Mouse (Mus musculus) heart, embryonic 14.5 days (tissue): ENCODE results near the gene Plod1. TPM values are rescaled to one million over a fixed set of nuclear protein-coding genes. Genes with fewer than 3 reads are reported as not detected.
A peak's percentile ranks its signal among the peaks of the same experiment; 100 is the strongest.

Source experiments
- ATAC-seq: fragments of 200-750 bp; cut with Nextera tagmentation; 2 replicates; pipeline ENCODE4 v1.8.0; 2017; ENCODE audit warnings: low read depth, moderate TSS enrichment; ENCODE audit not compliant: insufficient number of reproducible peaks, insufficient read depth, low FRiP score
- H3K27ac ChIP-seq, 2 experiments: fragments of 200-500 bp in 1 of 2; fragments of 300-500 bp in 1 of 2; sonication (generic) in 1 of 2; replicated peaks in 1 of 2; 2 replicates each; pipeline ENCODE4 v1.5.1; 2012 to 2014; ENCODE audit warnings: low read depth in 2 of 2, low read length in 2 of 2, control low read depth in 1 of 2, mild to moderate bottlenecking in 1 of 2, mixed read lengths in 1 of 2; ENCODE audit not compliant: control insufficient read depth in 1 of 2, insufficient read depth in 1 of 2
- H3K27me3 ChIP-seq: fragments of 300-500 bp; sonication (generic); 2 replicates; pipeline ENCODE4 v1.6.1; 2014; ENCODE audit warnings: mild to moderate bottlenecking, low read length, control low read depth; ENCODE audit not compliant: control insufficient read depth, insufficient read depth
- H3K36me3 ChIP-seq: fragments of 300-500 bp; sonication (generic); 2 replicates; pipeline ENCODE4 v1.6.1; 2014; ENCODE audit warnings: mild to moderate bottlenecking, control low read depth, low read length, mixed read lengths; ENCODE audit not compliant: control insufficient read depth, insufficient read depth
- H3K4me1 ChIP-seq, 2 experiments: fragments of 200-500 bp in 1 of 2; fragments of 300-500 bp in 1 of 2; sonication (generic) in 1 of 2; 2 replicates each; pipeline ENCODE4 v1.6.1; 2012 to 2014; ENCODE audit warnings: low read length in 2 of 2, control low read depth in 1 of 2, mixed read lengths in 1 of 2; ENCODE audit not compliant: control insufficient read depth in 2 of 2, insufficient read depth in 2 of 2
- H3K4me2 ChIP-seq: fragments of 300-500 bp; sonication (generic); 2 replicates; pipeline ENCODE4 v1.6.1; 2014; ENCODE audit warnings: mild to moderate bottlenecking, low read length
- H3K4me3 ChIP-seq, 2 experiments: fragments of 200-500 bp in 1 of 2; fragments of 300-500 bp in 1 of 2; sonication (generic) in 1 of 2; 2 replicates each; pipeline ENCODE4 v1.5.1; 2012 to 2014; ENCODE audit warnings: low read length in 2 of 2, mild to moderate bottlenecking in 2 of 2, control low read depth in 1 of 2, low read depth in 1 of 2, moderate library complexity in 1 of 2; ENCODE audit not compliant: control insufficient read depth in 1 of 2, insufficient read depth in 1 of 2
- H3K9ac ChIP-seq: fragments of 300-500 bp; sonication (generic); 2 replicates; pipeline ENCODE4 v1.6.1; 2014; ENCODE audit warnings: mild to moderate bottlenecking, low read length
- H3K9me3 ChIP-seq: fragments of 300-500 bp; sonication (generic); 2 replicates; pipeline ENCODE4 v1.6.1; 2016; ENCODE audit warnings: low read length, control low read depth; ENCODE audit not compliant: control insufficient read depth
- WGBS: fragments of 180-500 bp; shearing (Covaris S2); extraction: QIAGEN DNeasy Blood & Tissue Kit; methylation state at CpG from one replicate; pipeline ENCODE4 v1.1.7; 2014; 5-methylcytosine and 5-hydroxymethylcytosine counted together
- polyA plus RNA-seq: library from polyadenylated mRNA; unstranded; fragments of >200 nt; fragmentation: Nextera tagmentation; extraction: Ambion mirVana; gene quantifications from 2 replicates; pipeline ENCODE4 v1.2.1, GENCODE M21; 2014

Plod1 gene
- polyA plus RNA-seq, 1 experiment from 2014 or later = 50.7 TPM

DNA sequence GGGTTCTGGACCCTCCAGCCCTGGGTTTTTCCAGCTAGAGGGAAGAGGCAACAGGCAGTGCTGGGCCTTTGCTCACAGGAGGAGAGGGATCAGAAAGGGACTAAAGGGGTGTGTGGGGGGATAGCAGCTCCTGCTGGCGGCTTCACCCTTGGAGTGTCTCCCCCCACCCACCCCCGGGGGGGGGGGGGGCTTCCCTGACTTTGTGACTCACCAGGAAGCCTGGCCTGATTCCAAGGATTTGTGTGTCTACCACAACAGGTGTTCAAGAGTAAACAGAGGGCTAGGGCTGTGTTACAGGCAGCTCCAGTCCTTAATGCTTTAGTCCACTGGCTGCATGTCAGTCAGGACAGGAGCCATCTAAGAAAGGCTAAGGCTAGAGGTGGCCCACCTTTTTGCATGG, 10.9 kb upstream of the Plod1 start:
- H3K9ac ChIP-seq = no peak overlapping the region
- no peak overlapping the region for H3K4me3 ChIP-seq
- no peaks in the 10 kb centered on the region for H3K27me3 ChIP-seq
- H3K9me3 ChIP-seq = no peaks in the 10 kb centered on the region
- no peak for ATAC-seq
- H3K27ac ChIP-seq = no peak overlapping the region
- 60% methylated on average over 2 of the region's 2 CpGs for WGBS
- H3K4me2 ChIP-seq = no peak overlapping the region
- H3K36me3 ChIP-seq = peaks cover 60% of the 10 kb centered on the region
- peaks cover 2 to 5% of the 10 kb centered on the region in 2 experiments; a peak in 2 of 4 replicates for H3K4me1 ChIP-seq

- Histone ChIP-seq H3K4me3 (no peak overlapping the region), H3K27ac (no peak overlapping the region), H3K9me3 (no peaks in the 10 kb centered on the region), H3K4me2 (peak overlapping the region; percentile 97; the same call in 1 of the 2 replicates), H3K27me3 (no peaks in the 10 kb centered on the region), H3K9ac (no peak overlapping the region), H3K36me3 (peaks cover 52% of the 10 kb centered on the region), H3K4me1 (peaks cover 26 to 34% of the 10 kb centered on the region in 2 experiments)
- no peak for ATAC-seq
- WGBS = 94% methylated on average over 1 of the region's 1 CpGs
Measured at GRCm38 (mm10) chr4:147943005-147943404, 6.4 kb upstream of the Plod1 start.

DNA sequence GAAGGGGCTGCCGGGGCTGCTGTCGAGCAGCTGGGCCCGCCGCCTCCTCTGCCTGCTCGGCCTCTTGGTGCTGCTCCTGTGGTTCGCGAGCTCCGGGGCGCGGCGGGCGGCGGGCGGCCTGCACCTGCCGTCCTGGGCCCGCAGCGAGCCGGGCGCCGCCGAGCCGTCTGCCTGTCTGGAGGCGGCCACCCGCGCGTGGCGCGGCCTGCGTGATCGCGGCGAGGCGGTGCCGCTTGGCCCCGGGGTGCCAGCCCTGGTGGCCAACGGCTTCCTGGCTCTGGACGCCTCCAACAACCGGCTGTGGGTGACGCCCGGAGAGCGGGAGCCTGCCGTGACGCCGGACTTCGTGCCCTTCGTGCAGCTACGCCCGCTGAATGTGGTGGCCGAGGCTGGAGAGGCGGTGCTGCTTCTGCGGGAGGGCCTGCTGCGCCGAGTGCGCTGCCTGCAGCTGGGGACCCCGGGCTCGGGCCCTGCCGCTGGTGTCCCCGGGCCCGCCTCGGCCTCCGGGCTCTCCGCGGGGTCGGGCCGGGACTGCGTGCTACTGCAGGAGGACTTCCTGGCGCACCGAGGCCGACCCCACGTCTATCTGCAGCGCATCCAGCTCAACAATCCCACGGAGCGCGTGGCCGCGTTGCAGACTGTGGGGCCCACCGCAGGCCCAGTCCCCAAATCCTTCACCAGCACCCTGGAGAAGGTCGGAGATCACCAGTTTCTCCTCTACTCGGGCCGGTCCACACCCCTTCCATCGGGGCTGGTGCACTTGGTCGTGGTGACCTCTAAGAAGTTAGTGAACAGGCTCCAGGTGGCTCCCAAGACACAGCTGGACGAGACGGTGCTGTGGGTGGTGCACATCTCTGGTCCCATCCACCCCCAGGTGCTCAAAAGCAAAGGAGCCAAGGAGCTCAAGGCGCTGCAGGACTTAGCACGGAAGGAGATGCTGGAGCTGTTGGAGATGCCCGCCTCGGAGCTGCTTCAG, 4.8 kb upstream of the Plod1 start:
- no peaks in the 10 kb centered on the region for H3K9me3 ChIP-seq
- H3K4me3 ChIP-seq = peak overlapping the region; percentile 92 to 95
- peak overlapping the region; percentile 35 to 68; a peak in 2 of 4 replicates for H3K27ac ChIP-seq
- WGBS = 6% methylated on average over 83 of the region's 88 CpGs
- peak overlapping the region; percentile 91 for H3K9ac ChIP-seq
- peaks cover 32 to 46% of the 10 kb centered on the region in 2 experiments for H3K4me1 ChIP-seq
- peak overlapping the region; percentile 97 for H3K4me2 ChIP-seq
- H3K36me3 ChIP-seq = peaks cover 35% of the 10 kb centered on the region
- peak; percentile 29; the same call in 1 of the 2 replicates for ATAC-seq
- no peaks in the 10 kb centered on the region for H3K27me3 ChIP-seq

GRCm38 (mm10) chr4:147940576-147941044, 4.0 kb upstream of the Plod1 start, which contains the start of gene 2510039O18Rik:
2510039O18Rik (plus strand) TSS chr4:147940895.
- 2% methylated on average over 28 of the region's 35 CpGs for WGBS

DNA sequence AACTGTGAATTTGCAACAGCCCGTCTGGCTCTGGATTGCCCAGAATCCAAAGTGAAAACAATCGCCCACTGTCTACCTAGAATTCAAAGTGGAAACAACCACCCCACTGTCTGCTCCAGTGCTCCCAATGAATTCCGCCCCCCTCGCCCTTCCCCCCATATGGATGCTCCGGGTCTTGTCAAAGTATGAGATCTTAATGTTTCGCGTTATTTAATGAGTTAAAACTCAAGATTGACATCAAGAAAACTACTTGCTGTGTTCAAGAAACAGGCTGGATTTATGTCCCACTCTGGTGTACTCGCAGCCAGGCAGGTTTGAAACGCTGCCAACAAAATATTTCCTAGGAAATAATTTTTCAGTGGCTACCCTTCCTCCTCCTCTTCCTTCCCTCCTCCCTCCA, 3.5 kb upstream of the Plod1 start:
- ATAC-seq = no peak
- Histone ChIP-seq H3K27ac (peak overlapping the region; percentile 83 to 87), H3K4me3 (0 out of 4 replicates have a peak overlapping the region, but pooled peaks of 1 of the 2 experiments have one; percentile 95), H3K27me3 (no peaks in the 10 kb centered on the region), H3K36me3 (peaks cover 23% of the 10 kb centered on the region), H3K9ac (peak overlapping the region; percentile 46; the same call in 1 of the 2 replicates), H3K4me2 (peak overlapping the region; percentile 52), H3K9me3 (no peaks in the 10 kb centered on the region), H3K4me1 (peaks cover 35 to 53% of the 10 kb centered on the region in 2 experiments)
- WGBS = 55% methylated on average over 9 of the region's 9 CpGs

More at GRCm38 (mm10) chr4:147940576-147941044, 4.0 kb upstream of the Plod1 start, which contains the start of gene 2510039O18Rik:
- Histone ChIP-seq H3K9me3 (no peaks in the 10 kb centered on the region), H3K27me3 (no peaks in the 10 kb centered on the region), H3K9ac (peak within 1 kb of the TSS; percentile 91), H3K4me3 (peak within 1 kb of the TSS; percentile 92 to 95), H3K4me2 (peak within 1 kb of the TSS; percentile 97), H3K27ac (peak within 1 kb of the TSS; percentile 83 to 87), H3K36me3 (peaks cover 28% of the 10 kb centered on the region), H3K4me1 (peaks cover 35 to 52% of the 10 kb centered on the region in 2 experiments)
- peak; percentile 45; the same call in 1 of the 2 replicates for ATAC-seq

DNA sequence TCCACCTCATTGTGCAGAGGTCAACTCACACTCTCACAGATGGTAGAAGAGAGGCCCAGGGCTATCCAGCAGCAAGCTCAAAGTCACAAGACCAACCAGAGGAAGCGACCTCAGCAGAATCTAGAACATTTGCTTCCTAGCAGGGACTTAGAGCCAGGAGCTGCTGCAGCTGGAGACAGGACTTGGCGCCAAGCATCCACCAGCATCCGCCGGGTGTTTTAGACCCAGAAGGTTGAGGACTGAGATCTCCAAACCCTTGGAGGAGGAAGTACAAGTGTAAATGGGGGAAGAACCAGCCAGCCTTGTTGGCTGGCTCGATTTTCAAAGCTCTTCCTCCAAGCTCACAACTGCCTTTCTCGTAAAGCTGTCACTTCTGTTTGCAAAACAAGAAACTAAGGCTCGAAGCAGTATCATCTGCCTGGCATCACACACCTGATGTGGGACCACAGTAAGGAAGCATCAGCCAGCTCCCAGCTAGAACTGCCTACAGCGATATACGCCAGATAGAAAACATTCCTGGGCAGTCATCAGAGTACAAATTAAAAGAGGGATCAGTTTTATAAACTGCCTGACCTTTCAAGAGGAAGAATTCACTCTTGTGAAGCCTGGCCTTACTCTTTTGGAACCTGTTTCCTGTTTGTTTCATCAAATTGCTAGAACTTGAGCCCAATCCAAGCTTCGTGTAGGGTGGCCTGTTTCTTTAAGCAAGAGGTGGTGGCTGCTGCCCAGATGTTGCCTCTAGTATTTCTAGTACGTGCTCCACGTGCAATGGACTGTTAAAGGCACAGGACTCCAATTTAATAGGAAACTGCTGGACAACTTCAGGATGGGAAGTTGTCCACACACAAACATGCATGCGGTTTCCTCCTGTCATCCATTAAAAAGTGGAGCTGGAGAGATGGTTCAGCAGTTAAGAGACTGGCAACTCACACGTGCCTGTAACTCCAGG, 1.9 kb upstream of the Plod1 start:
- Histone ChIP-seq H3K4me3 (no peak overlapping the region), H3K4me2 (peak overlapping the region; percentile 11; the same call in 1 of the 2 replicates), H3K36me3 (0 out of 2 replicates have a peak, but pooled peaks cover 6% of the 10 kb centered on the region), H3K27ac (peak overlapping the region; percentile 54 to 87), H3K27me3 (no peaks in the 10 kb centered on the region), H3K9me3 (no peaks in the 10 kb centered on the region), H3K9ac (no peak overlapping the region), H3K4me1 (peaks cover 46 to 65% of the 10 kb centered on the region in 2 experiments)
- no peak for ATAC-seq
- WGBS = 56% methylated on average over 14 of the region's 14 CpGs

DNA sequence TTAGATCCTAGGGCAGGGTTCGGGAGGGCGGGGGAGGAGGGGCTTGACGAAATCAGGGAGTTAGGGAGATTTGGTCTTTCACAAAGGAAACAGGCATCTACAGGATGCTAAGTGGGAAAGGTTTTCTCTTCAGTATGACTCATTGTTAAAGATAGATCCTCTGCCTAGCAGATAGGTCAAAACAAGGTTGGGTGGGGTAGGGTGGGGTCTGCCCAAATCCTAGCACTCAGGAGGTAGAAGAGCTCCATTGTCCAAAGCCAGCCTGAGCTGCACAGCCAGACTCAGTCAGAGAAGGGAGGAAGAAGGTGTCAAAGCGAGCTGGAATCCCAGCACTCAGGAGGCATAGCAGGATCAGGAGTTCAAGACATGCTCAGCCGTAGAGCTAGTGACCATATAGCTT, 919 bp upstream of the Plod1 start:
- H3K27ac ChIP-seq = no peak overlapping the region
- H3K4me2 ChIP-seq = no peak overlapping the region
- H3K4me1 ChIP-seq = peaks cover 44 to 66% of the 10 kb centered on the region in 2 experiments

More for the DNA sequence above, 919 bp upstream of the Plod1 start:
- 0 out of 2 replicates have a peak, but pooled peaks cover 5% of the 10 kb centered on the region for H3K36me3 ChIP-seq
- ATAC-seq = no peak
- WGBS = 48% methylated on average over 5 of the region's 5 CpGs
- no peaks in the 10 kb centered on the region for H3K27me3 ChIP-seq
- H3K4me3 ChIP-seq = no peak overlapping the region
- H3K9me3 ChIP-seq = no peaks in the 10 kb centered on the region
- H3K9ac ChIP-seq = no peak overlapping the region
